Mouse (Mus musculus) c-Kit-positive CD71-positive TER-119-negative erythroid progenitor cells, embryonic 14.5 days (primary cell): ENCODE measurements around the gene Rpl13a.
"Not testable (repeated sequence)": the region's sequence is repeated elsewhere in the genome, so short reads cannot be mapped to it uniquely, and the experiment has no call there.

Source experiments
- DNase-seq: peaks from one replicate; pipeline ENCODE4 v3.0.0-alpha.2; 2013; ENCODE audit warnings: low read depth

Rpl13a gene

DNA sequence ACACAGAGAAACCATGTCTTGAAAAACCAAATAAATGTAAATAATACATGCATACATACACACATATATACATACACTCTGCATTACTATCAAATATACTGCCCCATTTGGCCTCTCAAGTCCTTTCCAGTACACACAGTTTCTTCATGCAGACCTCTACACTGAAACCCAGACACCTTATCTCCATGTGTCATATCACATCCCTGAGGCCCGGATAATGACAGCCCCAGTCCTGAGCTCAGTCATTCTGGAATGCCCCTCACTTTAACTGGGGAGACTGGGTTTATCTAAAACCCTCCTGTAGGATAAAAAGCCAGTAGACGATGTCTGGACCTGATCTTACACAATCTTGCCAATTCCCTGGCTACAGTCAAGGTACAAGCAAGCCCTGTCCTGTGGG is 15.1 kb downstream of the Rpl13a start:
- DNase-seq = no peak

DNA sequence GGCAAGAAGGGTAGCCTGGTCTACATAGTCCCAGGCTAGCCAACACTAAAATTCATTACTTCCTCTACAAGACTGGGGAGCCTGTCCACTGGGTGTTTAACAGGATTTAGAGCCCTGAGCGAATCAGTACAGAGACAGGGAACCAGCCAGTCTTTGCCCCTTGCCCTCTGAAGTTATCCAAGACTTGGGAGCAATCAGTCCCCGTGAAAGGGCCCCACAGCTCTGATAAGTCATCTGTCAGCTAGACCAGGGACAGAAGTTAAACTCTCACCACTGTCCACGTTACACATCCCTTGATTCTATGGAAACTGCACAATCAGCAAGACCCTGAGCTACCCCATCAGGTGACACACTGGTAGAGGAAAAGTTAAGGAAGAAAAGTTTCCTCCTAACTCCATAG is 16.0 kb downstream of the Rpl13a start:
- DNase-seq = no peak

DNA sequence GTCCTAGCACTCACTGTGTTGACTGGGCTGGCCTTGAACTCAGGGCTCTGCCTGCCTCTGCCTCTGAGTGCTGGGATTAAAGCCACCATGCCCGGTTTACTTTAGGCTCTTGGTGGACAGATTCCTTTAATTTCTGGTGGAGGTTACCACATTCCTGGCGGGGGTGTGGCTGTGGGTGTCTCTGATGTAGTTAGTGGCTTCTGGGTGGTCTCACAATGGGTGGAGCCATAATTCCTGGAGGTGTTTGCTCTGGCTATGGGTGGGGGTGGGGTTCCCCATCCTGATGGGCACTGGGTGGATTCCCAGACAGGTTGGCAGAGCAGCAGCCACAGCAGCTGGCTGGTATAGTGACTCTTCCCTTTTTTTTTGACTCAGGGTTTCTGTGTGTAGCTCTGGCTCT is 16.6 kb downstream of the Rpl13a start:
- no peak for DNase-seq

- not testable (repeated sequence) for DNase-seq
Measured at GRCm38 (mm10) chr7:45110089-45110488, 18.5 kb downstream of the Rpl13a start.

DNA sequence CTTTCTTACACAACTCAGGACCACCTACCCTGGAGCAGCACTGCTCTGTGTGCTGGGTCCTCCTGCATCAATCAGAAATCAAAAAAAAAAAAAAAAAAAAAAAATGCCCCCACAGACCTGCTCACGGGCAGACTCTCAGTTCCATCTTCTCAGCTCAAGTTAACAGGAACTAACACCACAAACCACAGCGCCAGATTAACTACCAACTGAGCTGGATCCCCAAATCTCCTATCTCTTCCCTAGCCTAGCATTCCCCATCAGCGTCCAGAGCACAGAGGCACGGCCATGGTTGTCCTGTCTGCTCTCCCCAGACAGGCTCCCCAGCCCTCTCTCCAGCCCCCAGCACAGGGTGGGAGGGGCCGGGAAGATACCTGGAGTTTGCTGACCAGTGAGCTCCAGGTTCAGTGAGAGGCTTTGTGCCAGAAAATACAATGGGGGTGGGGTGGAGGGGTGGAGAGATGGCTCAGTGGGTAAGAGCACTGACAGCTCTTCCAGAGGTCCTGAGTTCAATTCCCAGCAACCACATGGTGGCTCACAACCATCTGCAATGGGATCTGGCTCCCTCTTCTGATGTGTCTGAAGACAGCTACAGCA is 21.4 kb downstream of the Rpl13a start:
- no peak for DNase-seq

DNA sequence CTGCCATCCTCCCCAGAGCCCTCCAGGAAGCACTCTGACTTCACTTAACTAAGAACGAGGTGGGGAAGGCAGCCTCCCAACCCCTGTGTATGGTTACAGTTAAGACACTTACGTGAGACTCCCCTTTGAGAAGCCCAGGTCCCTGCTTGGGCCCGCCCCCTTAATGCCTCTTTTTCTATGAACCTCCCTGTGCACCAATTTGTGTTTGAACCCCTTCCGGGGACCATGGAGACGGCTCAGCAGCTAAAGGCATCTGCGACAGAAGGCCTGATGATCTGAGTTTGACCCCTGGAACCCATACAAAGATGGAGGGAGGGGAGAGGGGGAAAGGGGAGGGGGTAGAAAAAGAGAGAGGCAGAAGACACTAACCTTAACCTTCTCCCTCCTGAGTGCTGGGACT is 22.1 kb downstream of the Rpl13a start:
- DNase-seq = no peak

- DNase-seq = no peak
Measured at GRCm38 (mm10) chr7:45105491-45105890, 23.1 kb downstream of the Rpl13a start.

DNA sequence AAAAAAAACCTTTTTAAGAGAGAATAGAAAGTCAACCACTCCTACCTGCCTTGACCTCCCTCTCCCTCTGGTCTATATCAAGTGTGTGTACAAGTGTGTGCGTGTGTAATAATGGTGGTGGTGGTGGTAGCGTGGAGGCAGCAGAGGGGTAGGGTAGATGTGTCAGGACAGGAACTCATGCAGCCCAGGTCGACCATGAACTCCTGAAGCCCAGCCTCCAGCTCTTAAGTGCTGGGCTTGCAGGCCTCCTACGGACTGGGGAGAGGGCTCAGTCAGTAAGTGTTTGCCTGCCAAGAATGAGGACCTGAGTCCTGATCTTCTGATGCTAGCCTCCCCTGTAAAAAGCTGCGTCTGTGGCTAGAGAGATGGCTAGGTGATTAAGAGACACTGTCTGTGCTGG is 23.6 kb downstream of the Rpl13a start:
- no peak for DNase-seq

DNA sequence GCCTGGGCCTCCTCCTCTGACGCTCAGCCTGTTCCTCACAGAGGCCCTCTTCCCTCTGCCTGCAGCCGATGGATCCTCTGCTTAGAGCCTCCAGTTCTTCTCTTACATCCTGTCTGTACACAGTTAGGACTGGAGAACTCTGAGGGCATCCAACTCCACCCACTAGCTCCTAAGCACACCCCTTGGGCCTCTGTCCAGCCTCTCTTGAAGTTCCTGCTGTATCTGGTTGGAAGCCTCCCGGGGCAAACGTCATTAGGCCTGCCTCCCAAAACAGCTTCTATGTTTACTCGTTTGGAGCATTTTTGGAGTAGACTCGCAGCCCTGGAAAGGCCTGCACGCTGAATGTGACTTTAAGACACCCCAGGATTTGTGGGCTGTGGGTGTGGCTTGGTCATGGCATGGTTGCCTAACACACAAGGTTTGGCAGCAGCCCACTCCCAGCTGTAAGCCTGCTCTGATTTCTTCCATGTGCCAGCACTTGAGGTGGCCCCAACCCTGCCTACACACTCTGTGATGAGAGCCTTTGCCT is 24.8 kb downstream of the Rpl13a start, which contains the start of gene Fcgrt:
Fcgrt (minus strand) TSS at position 200 of the 529 bp plus-strand sequence.
- DNase-seq = no peak

- no peak for DNase-seq
Measured at GRCm38 (mm10) chr7:45102940-45103585, 25.5 kb downstream of the Rpl13a start.

- no peak for DNase-seq
Measured at GRCm38 (mm10) chr7:45102441-45102840, 26.1 kb downstream of the Rpl13a start.

DNA sequence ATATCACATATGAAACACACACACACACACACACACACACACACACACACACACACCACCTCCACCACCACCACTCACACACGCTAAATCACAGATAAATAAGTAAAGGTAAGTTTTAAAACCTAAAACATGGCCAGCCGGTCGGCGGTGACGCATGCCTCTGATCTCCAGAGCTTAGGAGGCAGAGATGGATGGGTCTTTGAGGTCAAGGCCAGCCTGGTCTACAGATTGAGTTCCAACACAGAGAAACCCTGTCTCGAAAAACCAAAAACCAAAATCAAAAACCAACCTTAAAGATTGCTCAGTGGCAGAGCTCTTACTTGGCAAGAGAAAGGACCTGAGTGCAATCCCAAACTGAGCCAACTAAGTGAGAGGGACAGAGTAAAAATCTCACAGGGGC is 28.5 kb downstream of the Rpl13a start:
- no peak for DNase-seq

DNA sequence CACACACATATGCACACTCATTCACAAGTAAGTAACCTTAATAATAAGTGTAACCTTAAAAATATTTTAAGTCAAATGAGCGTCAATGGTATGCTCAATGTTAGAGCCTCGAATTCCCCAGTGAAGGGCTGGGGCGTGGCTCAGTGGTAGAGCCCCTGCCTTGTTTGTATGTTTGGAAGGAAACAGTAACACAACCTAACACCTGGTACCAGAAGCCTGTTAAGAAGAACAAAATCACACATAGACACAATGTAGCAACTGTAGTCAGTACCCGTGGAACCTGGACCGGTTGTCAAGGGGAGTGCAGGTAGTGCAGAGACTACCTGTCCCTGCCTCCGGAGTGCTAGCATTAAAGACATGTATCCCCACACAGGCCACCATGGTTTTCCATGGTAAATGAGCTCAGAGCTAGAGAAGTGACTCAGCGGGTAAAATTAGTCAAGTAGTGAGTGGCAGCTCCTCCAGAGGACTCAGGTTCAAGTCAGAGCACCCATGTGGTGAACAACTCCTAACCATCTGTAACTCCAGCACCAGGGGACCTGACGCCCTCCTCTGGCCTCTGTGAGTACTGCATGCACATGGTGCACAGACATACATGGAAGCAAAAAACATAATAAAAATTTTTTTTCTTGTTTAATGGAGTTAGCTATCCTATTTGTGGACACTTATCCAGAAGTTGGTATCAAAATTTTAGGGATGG is 29.9 kb downstream of the Rpl13a start:
- DNase-seq = no peak

- no peak for DNase-seq
Measured at GRCm38 (mm10) chr7:45097479-45097878, 31.1 kb downstream of the Rpl13a start.

GRCm38 (mm10) chr7:45095965-45096364 is 32.6 kb downstream of the Rpl13a start:
- not testable (repeated sequence) for DNase-seq

DNA sequence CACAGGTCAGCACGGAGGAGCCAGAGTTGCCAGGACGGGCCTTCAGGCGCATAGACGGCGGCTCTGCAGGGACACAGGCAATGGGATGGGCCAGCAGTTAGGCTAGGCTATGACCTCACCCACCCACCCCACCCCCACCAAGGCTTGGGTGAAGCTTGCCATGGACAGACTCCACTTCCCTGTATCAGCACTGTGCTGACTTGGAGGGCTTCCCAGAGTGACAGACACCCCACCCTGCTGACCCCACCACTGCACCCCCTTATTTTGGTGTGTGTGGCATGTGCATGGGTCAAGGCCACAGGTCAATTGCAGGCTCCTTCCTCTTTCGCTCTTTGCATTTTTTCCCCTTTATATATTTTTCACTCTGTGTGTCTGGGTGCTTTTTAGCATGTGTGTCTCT is 33.2 kb downstream of the Rpl13a start:
- DNase-seq = no peak

- no peak for DNase-seq
Measured at GRCm38 (mm10) chr7:45094121-45094520, 34.4 kb downstream of the Rpl13a start.

DNA sequence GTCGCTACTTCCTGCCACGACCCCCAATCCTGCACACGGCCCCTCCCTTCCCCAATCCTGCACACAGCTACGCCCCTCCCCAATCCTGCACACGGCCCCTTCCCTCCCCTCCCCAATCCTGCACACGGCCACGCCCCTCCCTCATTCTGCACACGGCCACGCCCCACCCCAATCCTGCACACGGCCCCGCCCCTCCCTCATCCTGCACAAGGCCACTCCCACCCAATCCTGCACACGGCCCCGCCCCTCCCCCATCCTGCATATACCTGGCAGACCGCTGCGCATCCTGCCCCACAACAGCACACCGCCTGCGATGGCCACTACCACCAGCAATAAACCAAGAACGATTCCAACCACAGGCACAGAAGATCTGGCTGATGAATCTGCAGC is 35.0 kb downstream of the Rpl13a start:
- no peak for DNase-seq

GRCm38 (mm10) chr7:45092828-45093515 is 35.6 kb downstream of the Rpl13a start:
- no peak for DNase-seq

- peak; percentile 65 for DNase-seq
Measured at GRCm38 (mm10) chr7:45092048-45092447, 36.5 kb downstream of the Rpl13a start, which contains the start of gene Rcn3. Gene Rcn3, minus strand, starts transcription at chr7:45092221.

DNA sequence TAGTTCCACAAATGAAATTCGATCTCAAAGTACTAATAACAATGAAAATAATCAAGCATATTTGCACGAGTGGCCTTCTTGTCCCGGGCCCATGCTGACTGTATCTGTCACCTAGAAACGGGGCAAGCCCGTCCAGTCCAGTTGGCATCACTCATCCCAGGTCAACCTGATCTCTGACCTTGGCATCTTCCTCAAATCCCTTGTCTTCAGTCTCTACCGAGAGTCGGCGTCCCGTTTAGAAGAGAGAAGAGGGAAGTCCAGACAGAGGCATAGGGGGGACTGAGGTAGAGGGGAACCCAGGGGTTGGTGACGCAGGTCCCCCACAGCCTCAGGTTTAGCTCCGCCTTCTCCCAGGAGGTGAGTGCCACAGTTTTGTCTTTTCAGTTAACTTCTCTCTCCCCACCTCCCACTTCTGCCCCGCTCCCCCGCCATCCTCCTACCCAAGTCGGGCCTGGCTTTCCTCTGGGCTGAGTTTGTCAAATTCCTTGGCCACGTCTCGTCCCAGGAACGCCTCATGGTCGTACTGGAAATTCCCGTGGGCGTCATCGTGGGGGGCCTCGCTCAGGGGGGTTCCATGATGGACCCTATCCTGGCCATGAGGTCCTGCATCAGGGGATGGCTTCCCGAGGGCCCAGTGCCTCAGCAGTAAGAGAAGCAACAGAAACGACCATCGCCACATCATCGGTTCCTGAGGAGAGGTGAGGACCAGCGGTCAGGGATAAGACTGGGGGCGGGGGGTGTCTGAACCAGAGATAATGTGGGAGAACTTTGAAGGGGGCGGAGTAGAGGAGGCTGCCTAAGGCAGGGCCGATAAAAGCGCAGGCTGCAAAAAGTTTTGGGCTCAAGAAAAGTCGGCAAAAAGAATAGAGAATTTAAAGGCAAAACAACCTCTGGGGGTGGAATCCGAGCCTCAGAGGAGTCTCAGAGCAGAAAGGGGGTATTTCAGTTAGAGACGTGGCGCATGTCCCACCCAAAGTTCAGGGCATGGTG is 37.3 kb downstream of the Rpl13a start:
- DNase-seq = no peak
